Comparison of ENCODE assay signal across 22 mouse cellular contexts in the genomic region with DNA sequence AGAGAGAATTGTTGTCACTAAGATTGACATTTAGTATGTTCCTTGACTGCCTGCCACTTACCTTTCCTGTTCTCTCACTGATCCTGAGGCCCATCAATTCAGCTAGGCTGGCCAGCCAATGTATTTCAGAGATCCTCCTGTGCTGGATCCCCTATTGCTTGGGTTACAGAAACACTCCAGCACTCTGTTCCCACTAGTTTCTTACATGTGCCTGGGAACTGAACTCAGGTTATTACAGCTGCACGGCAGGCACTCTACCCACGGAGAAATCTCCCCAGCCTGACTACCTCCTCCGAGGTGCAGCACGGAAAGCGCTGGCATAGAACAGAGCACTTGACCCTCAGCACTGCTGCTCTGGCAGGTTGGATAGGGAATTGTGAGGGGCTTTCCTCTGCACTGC. TPM values are rescaled to one million over a fixed set of nuclear protein-coding genes. Genes with fewer than 3 reads are reported as not detected.
DNase-seq lines count a peak whose midpoint lies in the region; ATAC-seq and TF ChIP-seq lines count a peak whose summit lies in the region.
"Had no signal": no experiment of that assay in that cellular context is flagged by ENCODE, and none has a peak within 500 bp of the region (broad histone marks: within the 10 kb centered on the region; RNA-seq: fewer than 3 reads in every experiment).

No protein-coding gene starts in this region.

- H3K4me3 ChIP-seq in gastrocnemius, adult 2 months: peak overlapping the region; percentile 10; the same call in 1 of the 2 replicates
- H3K4me3 ChIP-seq in heart, embryonic 14.5 days (ENCODE audit: control insufficient read depth in 1 of 2, insufficient read depth in 1 of 2, low read depth in 1 of 2, low read length in 2 of 2): peak overlapping the region in 1 of 2 experiments; percentile 14; a peak in 1 of 4 replicates
- no peak overlapping the region for H3K4me3 ChIP-seq in midbrain, embryonic 15.5 days
- H3K4me3 ChIP-seq in midbrain, postnatal 0 days (ENCODE audit: low read depth, low read length): no peak overlapping the region
- no peak overlapping the region for H3K4me3 ChIP-seq in intestine, embryonic 15.5 days (replicated peaks)
- H3K4me3 ChIP-seq: limb, embryonic 13.5 days; liver, embryonic 12.5 days; megakaryocyte, embryonic 14.5 days; midbrain, embryonic 13.5 days; neural tube, embryonic 12.5 days had no signal

- 33% methylated on average over 5 of the region's 5 CpGs for WGBS in heart, embryonic 14.5 days
- WGBS in midbrain, embryonic 15.5 days: 77% methylated on average over 5 of the region's 5 CpGs
- 69% methylated on average over 5 of the region's 5 CpGs for WGBS in midbrain, postnatal 0 days
- WGBS in intestine, embryonic 15.5 days: 89% methylated on average over 5 of the region's 5 CpGs

- DNase-seq in gastrocnemius, adult 2 months: no peak
- no peak for DNase-seq in gastrocnemius, postnatal 14 days
- no peak for DNase-seq in heart, postnatal 10 days
- no peak for DNase-seq in midbrain, postnatal 0 days (ENCODE audit: low spot score)
- DNase-seq: adrenal gland, postnatal 14 days; cerebellum, adult 8-10 months; kidney, postnatal 25 days; lung, adult 18-20 months; right cerebral cortex, postnatal 14 days; thymus, adult 2 months; thymus, postnatal 4 days had no signal

- peak overlapping the region; percentile 60 for H3K9ac ChIP-seq in heart, embryonic 14.5 days (ENCODE audit: low read length)
- no peak overlapping the region for H3K9ac ChIP-seq in midbrain, embryonic 15.5 days
- H3K9ac ChIP-seq in midbrain, postnatal 0 days (replicated peaks; ENCODE audit: low read length, poor library complexity, severe bottlenecking): no peak overlapping the region
- no peak overlapping the region for H3K9ac ChIP-seq in intestine, embryonic 15.5 days
- H3K9ac ChIP-seq: hindbrain, embryonic 14.5 days; limb, embryonic 13.5 days; liver, embryonic 12.5 days; midbrain, embryonic 13.5 days; neural tube, embryonic 12.5 days had no signal

- intact Hi-C loops in gastrocnemius, adult 2 months (cut with DNase I): no loop called here
- intact Hi-C loops in gastrocnemius, postnatal 14 days (cut with DNase I; ENCODE audit: low total_unique reads): no loop called here
- intact Hi-C loops in heart, postnatal 10 days (cut with DNase I): no loop called here

- no peak for TF ChIP-seq CTCF in gastrocnemius, adult 2 months (IDR thresholded peaks at IDR 0.05)
- no peak for TF ChIP-seq CTCF in midbrain, postnatal 0 days (IDR thresholded peaks at IDR 0.05)

- peaks cover 85% of the 10 kb centered on the region for H3K36me3 ChIP-seq in heart, embryonic 14.5 days (ENCODE audit: control insufficient read depth, insufficient read depth, low read length)
- no peaks in the 10 kb centered on the region for H3K36me3 ChIP-seq in midbrain, embryonic 15.5 days (replicated peaks)
- H3K36me3 ChIP-seq in midbrain, postnatal 0 days (ENCODE audit: insufficient read depth, low read length): peaks cover 8% of the 10 kb centered on the region; the same call in 1 of the 2 replicates
- no peaks in the 10 kb centered on the region for H3K36me3 ChIP-seq in intestine, embryonic 15.5 days
- H3K36me3 ChIP-seq: midbrain, embryonic 13.5 days had no signal

- no peaks in the 10 kb centered on the region for H3K9me3 ChIP-seq in heart, embryonic 14.5 days (ENCODE audit: control insufficient read depth, low read length)
- H3K9me3 ChIP-seq in midbrain, embryonic 15.5 days: no peaks in the 10 kb centered on the region
- H3K9me3 ChIP-seq in midbrain, postnatal 0 days (ENCODE audit: low read length): no peaks in the 10 kb centered on the region
- no peaks in the 10 kb centered on the region for H3K9me3 ChIP-seq in intestine, embryonic 15.5 days
- H3K9me3 ChIP-seq: limb, embryonic 13.5 days; liver, embryonic 12.5 days; megakaryocyte, embryonic 14.5 days; midbrain, embryonic 13.5 days; neural tube, embryonic 12.5 days had no signal

- peak overlapping the region; percentile 84 for H3K27ac ChIP-seq in gastrocnemius, adult 2 months
- peak overlapping the region; percentile 92 to 96 for H3K27ac ChIP-seq in heart, embryonic 14.5 days (replicated peaks in 1 of 2; ENCODE audit: control insufficient read depth in 1 of 2, insufficient read depth in 1 of 2, low read depth in 2 of 2, low read length in 2 of 2)
- H3K27ac ChIP-seq in midbrain, embryonic 15.5 days: no peak overlapping the region
- no peak overlapping the region; the same call in 1 of the 2 replicates for H3K27ac ChIP-seq in midbrain, postnatal 0 days (ENCODE audit: low read depth, low read length)
- H3K27ac ChIP-seq in intestine, embryonic 15.5 days: no peak overlapping the region
- H3K27ac ChIP-seq: hindbrain, embryonic 14.5 days; liver, embryonic 12.5 days; midbrain, embryonic 13.5 days; neural tube, embryonic 12.5 days; stomach, postnatal 0 days had no signal

- H3K4me2 ChIP-seq in heart, embryonic 14.5 days (ENCODE audit: low read length): peak overlapping the region; percentile 61
- H3K4me2 ChIP-seq in midbrain, embryonic 15.5 days: no peak overlapping the region
- H3K4me2 ChIP-seq in midbrain, postnatal 0 days (ENCODE audit: low read depth, low read length, poor library complexity, severe bottlenecking): no peak overlapping the region
- H3K4me2 ChIP-seq in intestine, embryonic 15.5 days (replicated peaks): no peak overlapping the region
- H3K4me2 ChIP-seq: hindbrain, embryonic 14.5 days; limb, embryonic 13.5 days; liver, embryonic 12.5 days; midbrain, embryonic 13.5 days; neural tube, embryonic 12.5 days had no signal

- peaks cover 16 to 64% of the 10 kb centered on the region in 2 experiments for H3K4me1 ChIP-seq in heart, embryonic 14.5 days (ENCODE audit: control insufficient read depth in 2 of 2, insufficient read depth in 2 of 2, low read length in 2 of 2)
- peaks cover 4% of the 10 kb centered on the region; the same call in 1 of the 2 replicates for H3K4me1 ChIP-seq in midbrain, embryonic 15.5 days
- no peaks in the 10 kb centered on the region for H3K4me1 ChIP-seq in midbrain, postnatal 0 days (ENCODE audit: insufficient read depth, low read length)
- no peaks in the 10 kb centered on the region for H3K4me1 ChIP-seq in intestine, embryonic 15.5 days (replicated peaks)
- H3K4me1 ChIP-seq: neural tube, embryonic 12.5 days had no signal

- ATAC-seq in heart, embryonic 14.5 days (ENCODE audit: insufficient number of reproducible peaks, insufficient read depth, low FRiP score, low read depth): no peak
- 0 out of 2 replicates have a peak, but pooled peaks have one; percentile 12 for ATAC-seq in midbrain, embryonic 15.5 days (replicated peaks)
- ATAC-seq in midbrain, postnatal 0 days (ENCODE audit: low FRiP score): no peak
- no peak for ATAC-seq in intestine, embryonic 15.5 days
- ATAC-seq: CD4-positive, CD25-positive, alpha-beta regulatory T cell, adult 4 months; liver, embryonic 12.5 days had no signal

- no peaks in the 10 kb centered on the region for H3K27me3 ChIP-seq in heart, embryonic 14.5 days (ENCODE audit: control insufficient read depth, insufficient read depth, low read length)
- no peaks in the 10 kb centered on the region for H3K27me3 ChIP-seq in midbrain, embryonic 15.5 days (replicated peaks)
- no peaks in the 10 kb centered on the region for H3K27me3 ChIP-seq in midbrain, postnatal 0 days (ENCODE audit: insufficient read depth, low read length)
- H3K27me3 ChIP-seq in intestine, embryonic 15.5 days (replicated peaks): no peaks in the 10 kb centered on the region
- H3K27me3 ChIP-seq: limb, embryonic 13.5 days; liver, embryonic 12.5 days; megakaryocyte, embryonic 14.5 days; midbrain, embryonic 13.5 days; neural tube, embryonic 12.5 days had no signal

RNA-seq across cellular contexts. Expression of a gene that starts 7.5 kb away (rescaled TPM):
- 100 to 1,000 TPM; 437 to 466 TPM for total RNA-seq in gastrocnemius, adult 2 months (2021)
- 100 to 1,000 TPM; 201 to 205 TPM for total RNA-seq in gastrocnemius, postnatal 14 days (2021)
- polyA plus RNA-seq in heart, embryonic 14.5 days (2014; fragmentation: Nextera tagmentation; extraction: Ambion mirVana): 778 and 797 TPM in 2 replicates
- 100 to 1,000 TPM; 135 to 143 TPM for total RNA-seq in heart, postnatal 10 days (2021)
- polyA plus RNA-seq in midbrain, embryonic 15.5 days (2015; fragmentation: Nextera tagmentation; extraction: Ambion mirVana): 47.3 and 48.5 TPM in 2 replicates
- 38.0 and 40.5 TPM in 2 replicates for total RNA-seq in midbrain, postnatal 0 days (2014; rRNA removed)
- 77.8 and 86.3 TPM in 2 replicates for polyA plus RNA-seq in midbrain, postnatal 0 days (2015; fragmentation: Nextera tagmentation; extraction: Ambion mirVana)
- polyA plus RNA-seq in intestine, embryonic 15.5 days (2015; fragmentation: Nextera tagmentation; extraction: Ambion mirVana): 47.4 and 49.0 TPM in 2 replicates

Comparison
In these comparisons a context has a peak if more than half of its experiments do, and no peak if none do; other contexts are left out.
1. H3K27ac ChIP-seq: peak in gastrocnemius, adult 2 months (single experiment) and heart, embryonic 14.5 days (2 of 2); none in midbrain, embryonic 15.5 days (single experiment), midbrain, postnatal 0 days (single experiment) and intestine, embryonic 15.5 days (single experiment).